Mouse (Mus musculus) hindbrain, embryonic 12.5 days (tissue): Measurements from ENCODE around the gene Dbnl. TPM values are rescaled to one million over a fixed set of nuclear protein-coding genes. Genes with fewer than 3 reads are reported as not detected.

Source experiments
- ATAC-seq: fragments of 200-750 bp; cut with Nextera tagmentation; 2 replicates; pipeline ENCODE4 v1.8.0; 2017; ENCODE audit warnings: moderate TSS enrichment; ENCODE audit not compliant: low FRiP score
- H3K27ac ChIP-seq: fragments of 300-500 bp; sonication (generic); 2 replicates; pipeline ENCODE4 v1.5.1; 2016; ENCODE audit warnings: mild to moderate bottlenecking
- H3K27me3 ChIP-seq: fragments of 300-500 bp; sonication (generic); 2 replicates; pipeline ENCODE4 v1.6.1; 2016; ENCODE audit warnings: mild to moderate bottlenecking
- H3K36me3 ChIP-seq: fragments of 300-500 bp; sonication (generic); 2 replicates; pipeline ENCODE4 v1.6.1; 2016; ENCODE audit warnings: mild to moderate bottlenecking
- H3K4me1 ChIP-seq: fragments of 300-500 bp; sonication (generic); 2 replicates; pipeline ENCODE4 v1.6.1; 2016
- H3K4me2 ChIP-seq: fragments of 300-500 bp; sonication (generic); replicated peaks from 2 replicates; pipeline ENCODE4 v1.6.1; 2016; ENCODE audit warnings: mild to moderate bottlenecking
- H3K4me3 ChIP-seq: fragments of 300-500 bp; sonication (generic); 2 replicates; pipeline ENCODE4 v1.5.1; 2016; ENCODE audit warnings: mild to moderate bottlenecking
- H3K9ac ChIP-seq: fragments of 300-500 bp; sonication (generic); 2 replicates; pipeline ENCODE4 v1.6.1; 2016; ENCODE audit warnings: mild to moderate bottlenecking, moderate library complexity
- H3K9me3 ChIP-seq: fragments of 300-500 bp; sonication (generic); replicated peaks from 2 replicates; pipeline ENCODE4 v1.6.1; 2016; ENCODE audit warnings: mild to moderate bottlenecking
- WGBS: fragments of 180-500 bp; shearing (Covaris S2); methylation state at CpG from one replicate; pipeline ENCODE4 v1.1.7; 2016; 5-methylcytosine and 5-hydroxymethylcytosine counted together
- polyA plus RNA-seq: library from polyadenylated mRNA; unstranded; fragments of >200 nt; fragmentation: Nextera tagmentation; extraction: Ambion mirVana; gene quantifications from 2 replicates; pipeline ENCODE4 v1.2.1, GENCODE M21; 2016

Gene Dbnl
- polyA plus RNA-seq, 1 experiment from 2014 or later: 145 TPM

DNA sequence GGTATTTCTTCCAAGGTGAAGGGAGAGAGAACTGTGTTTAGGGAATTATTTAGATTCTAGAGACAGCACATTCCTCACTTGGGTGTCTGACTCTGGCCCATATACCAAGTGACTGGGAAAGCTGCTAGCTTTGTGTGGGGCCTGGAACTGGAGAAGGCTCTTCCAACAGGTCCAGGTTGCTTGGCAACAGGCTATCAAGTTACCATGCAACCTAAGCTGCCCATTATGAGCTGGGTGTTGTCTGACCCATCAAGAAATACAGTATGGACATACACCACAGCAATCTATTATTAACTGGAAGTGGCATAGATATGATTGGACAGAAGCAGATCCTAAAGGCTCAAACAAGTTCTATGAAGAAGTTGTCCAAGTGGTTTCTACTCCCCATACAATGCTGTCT, 37.1 kb downstream of the Dbnl start:
- no peaks in the 10 kb centered on the region for H3K27me3 ChIP-seq

DNA sequence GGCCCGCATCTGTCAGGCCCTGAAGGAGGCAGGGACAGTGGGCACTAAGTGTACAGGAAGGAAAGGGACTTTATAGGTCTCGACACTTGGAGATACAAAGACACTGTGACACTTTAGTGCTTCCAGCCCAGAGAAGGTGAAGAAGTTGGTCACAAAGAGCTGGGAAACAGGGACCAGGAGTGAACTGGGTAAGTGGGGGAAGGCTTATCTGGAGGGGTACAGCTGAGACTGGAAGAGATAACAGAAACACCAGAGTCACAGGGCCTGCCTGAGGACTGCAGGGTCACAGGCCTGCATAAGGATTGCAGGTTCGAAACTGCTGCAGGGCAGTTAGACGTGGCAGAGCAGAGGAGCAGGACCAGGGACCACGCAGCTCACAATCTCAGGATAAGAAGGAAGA, 39.6 kb downstream of the Dbnl start:
- H3K9ac ChIP-seq: no peak overlapping the region
- no peak overlapping the region for H3K4me3 ChIP-seq
- WGBS: 90% methylated on average over 5 of the region's 5 CpGs
- H3K4me1 ChIP-seq: no peaks in the 10 kb centered on the region
- no peak overlapping the region for H3K27ac ChIP-seq
- H3K4me2 ChIP-seq: no peak overlapping the region
- H3K9me3 ChIP-seq: no peaks in the 10 kb centered on the region
- no peaks in the 10 kb centered on the region for H3K27me3 ChIP-seq
- H3K36me3 ChIP-seq: peaks cover 43% of the 10 kb centered on the region
- ATAC-seq: no peak

More for the DNA sequence above, 37.1 kb downstream of the Dbnl start:
- Histone ChIP-seq H3K9ac (no peak overlapping the region), H3K36me3 (peaks cover 22% of the 10 kb centered on the region), H3K4me2 (no peak overlapping the region), H3K4me3 (no peak overlapping the region), H3K4me1 (no peaks in the 10 kb centered on the region), H3K9me3 (no peaks in the 10 kb centered on the region), H3K27ac (no peak overlapping the region)
- ATAC-seq: no peak

DNA sequence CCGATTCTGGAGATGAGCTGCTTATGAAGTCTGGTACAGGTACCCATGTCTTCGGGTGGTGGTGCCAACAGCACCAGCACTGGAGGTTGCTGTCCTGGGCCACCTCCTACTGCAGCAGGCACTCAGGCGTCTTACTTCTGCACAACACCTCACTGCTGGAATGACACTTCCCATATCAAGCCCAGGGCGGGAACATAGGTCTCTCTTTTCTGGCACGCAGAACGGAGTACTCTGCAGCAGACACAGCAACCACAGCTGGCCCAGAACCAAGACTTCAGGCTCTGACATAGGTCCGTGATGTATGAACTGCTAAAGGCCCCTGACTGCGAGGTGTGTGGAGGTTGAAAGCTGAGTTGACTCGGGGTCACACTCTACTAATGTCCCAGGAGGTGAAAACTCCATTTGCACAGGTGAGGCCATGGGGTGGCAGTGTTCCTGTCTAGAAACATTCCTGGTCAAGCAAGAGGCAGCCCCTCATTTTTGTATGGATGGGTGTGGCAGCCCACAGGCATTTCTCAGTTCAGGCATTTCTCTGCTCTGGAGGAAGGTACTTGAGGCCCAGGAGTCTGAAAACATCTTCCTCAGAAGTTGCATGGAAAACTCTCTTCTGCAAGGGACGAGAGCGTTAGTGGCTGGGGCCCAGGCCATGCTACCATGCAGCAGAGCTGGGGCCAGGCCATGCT, 40.4 kb downstream of the Dbnl start:
- no peak overlapping the region for H3K27ac ChIP-seq
- no peaks in the 10 kb centered on the region for H3K9me3 ChIP-seq
- no peak overlapping the region for H3K4me3 ChIP-seq
- 88% methylated on average over 11 of the region's 11 CpGs for WGBS
- H3K36me3 ChIP-seq: peaks cover 45% of the 10 kb centered on the region
- ATAC-seq: no peak
- no peaks in the 10 kb centered on the region for H3K4me1 ChIP-seq
- no peak overlapping the region for H3K4me2 ChIP-seq
- H3K9ac ChIP-seq: no peak overlapping the region
- no peaks in the 10 kb centered on the region for H3K27me3 ChIP-seq

DNA sequence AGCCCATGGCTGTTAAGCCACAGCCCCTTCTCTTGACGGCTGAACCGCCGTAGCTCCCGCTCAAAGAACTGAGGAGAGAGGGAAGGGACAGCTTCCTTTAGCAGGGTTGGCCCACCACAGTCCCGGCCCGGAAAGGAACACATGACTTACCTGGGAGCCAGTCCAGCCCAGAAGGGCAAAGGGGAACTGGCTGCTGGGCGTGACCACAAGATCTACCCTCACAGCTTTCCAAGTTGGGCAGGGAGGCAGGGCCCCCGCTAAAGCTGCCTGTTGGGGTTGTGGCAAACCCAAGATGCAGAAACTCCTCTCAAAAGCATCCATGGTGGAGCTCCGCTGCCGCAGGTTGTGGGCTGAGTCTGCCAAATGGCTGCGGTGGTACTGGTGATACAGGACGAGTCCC, 41.0 kb downstream of the Dbnl start:
- peaks cover 50% of the 10 kb centered on the region for H3K36me3 ChIP-seq
- no peak for ATAC-seq
- no peak overlapping the region for H3K9ac ChIP-seq
- H3K4me1 ChIP-seq: no peaks in the 10 kb centered on the region
- no peak overlapping the region for H3K4me3 ChIP-seq
- no peaks in the 10 kb centered on the region for H3K27me3 ChIP-seq
- H3K27ac ChIP-seq: no peak overlapping the region
- no peak overlapping the region for H3K4me2 ChIP-seq
- 92% methylated on average over 12 of the region's 12 CpGs for WGBS
- no peaks in the 10 kb centered on the region for H3K9me3 ChIP-seq

DNA sequence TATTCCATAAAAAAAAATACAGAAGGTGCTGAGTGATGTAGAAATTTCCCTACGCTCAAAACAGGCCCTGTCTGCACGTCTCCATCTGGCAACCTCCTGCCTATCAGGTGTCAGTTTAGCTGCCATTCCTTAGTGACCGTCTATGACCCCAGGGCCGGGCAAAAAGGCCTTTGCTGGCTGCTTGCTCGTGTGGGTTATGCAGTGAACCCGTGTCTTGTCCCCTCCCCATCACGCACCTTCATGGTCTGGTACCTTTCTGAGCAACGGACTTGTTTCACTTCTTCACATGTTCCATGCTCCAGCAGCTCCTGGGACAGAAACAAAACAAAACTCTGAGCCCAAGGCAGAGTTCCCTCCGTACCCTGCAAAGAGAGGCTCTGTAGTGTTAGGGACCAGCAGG, 46.2 kb downstream of the Dbnl start:
- Histone ChIP-seq H3K4me3 (no peak overlapping the region), H3K9me3 (no peaks in the 10 kb centered on the region), H3K4me2 (no peak overlapping the region), H3K9ac (no peak overlapping the region), H3K36me3 (peaks cover 42% of the 10 kb centered on the region), H3K27me3 (no peaks in the 10 kb centered on the region), H3K27ac (no peak overlapping the region), H3K4me1 (peaks cover 8% of the 10 kb centered on the region)
- WGBS: 81% methylated on average over 9 of the region's 9 CpGs
- no peak for ATAC-seq

DNA sequence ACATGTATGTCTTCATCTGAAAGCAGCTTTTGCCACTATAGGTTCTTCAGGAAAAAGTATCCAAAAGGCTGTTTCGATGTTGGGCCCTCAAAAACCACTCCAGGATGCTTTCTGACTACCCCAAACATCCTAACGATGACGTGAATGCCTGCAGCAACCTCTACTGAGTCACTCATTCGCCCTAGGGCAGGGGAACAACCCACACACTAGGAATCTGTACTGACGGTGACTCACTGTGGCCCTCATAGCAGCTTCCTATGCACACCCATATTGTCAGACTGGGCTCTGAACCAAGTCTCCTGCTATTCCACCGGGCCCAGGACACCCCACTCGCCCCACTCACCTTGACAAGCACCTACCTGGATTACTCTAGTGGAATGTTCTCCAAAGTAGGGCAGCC, 46.8 kb downstream of the Dbnl start:
- ATAC-seq: no peak
- H3K9me3 ChIP-seq: no peaks in the 10 kb centered on the region
- H3K27me3 ChIP-seq: no peaks in the 10 kb centered on the region
- peaks cover 37% of the 10 kb centered on the region for H3K36me3 ChIP-seq
- no peak overlapping the region for H3K4me3 ChIP-seq
- H3K4me1 ChIP-seq: peaks cover 8% of the 10 kb centered on the region
- H3K4me2 ChIP-seq: no peak overlapping the region
- no peak overlapping the region for H3K9ac ChIP-seq
- no peak overlapping the region for H3K27ac ChIP-seq
- WGBS: 88% methylated on average over 7 of the region's 7 CpGs

DNA sequence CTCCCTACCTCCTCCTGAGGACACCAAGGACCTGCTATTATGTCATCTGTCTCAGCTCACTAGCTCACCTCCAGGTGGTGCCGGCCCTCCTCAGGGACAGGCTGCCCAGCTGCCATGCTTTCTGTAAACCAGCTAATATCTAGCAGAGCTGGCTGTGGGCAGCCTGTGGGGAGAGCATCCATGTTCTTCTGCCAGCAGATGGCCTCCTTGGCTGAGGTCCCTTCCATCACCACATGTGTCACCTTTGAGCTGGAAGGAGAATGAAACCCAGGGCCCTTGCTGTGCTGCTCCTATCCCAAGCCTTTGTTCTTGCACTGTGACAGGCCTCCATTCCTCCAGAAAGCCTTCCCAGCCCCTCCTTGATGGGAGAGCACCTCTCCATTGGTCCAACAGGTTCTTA, 47.8 kb downstream of the Dbnl start:
- Histone ChIP-seq H3K9ac (no peak overlapping the region), H3K4me1 (peaks cover 8% of the 10 kb centered on the region), H3K4me2 (no peak overlapping the region), H3K27me3 (no peaks in the 10 kb centered on the region), H3K36me3 (peaks cover 30% of the 10 kb centered on the region), H3K4me3 (no peak overlapping the region), H3K9me3 (no peaks in the 10 kb centered on the region), H3K27ac (no peak overlapping the region)
- 58% methylated on average over 1 of the region's 1 CpGs for WGBS
- no peak for ATAC-seq

DNA sequence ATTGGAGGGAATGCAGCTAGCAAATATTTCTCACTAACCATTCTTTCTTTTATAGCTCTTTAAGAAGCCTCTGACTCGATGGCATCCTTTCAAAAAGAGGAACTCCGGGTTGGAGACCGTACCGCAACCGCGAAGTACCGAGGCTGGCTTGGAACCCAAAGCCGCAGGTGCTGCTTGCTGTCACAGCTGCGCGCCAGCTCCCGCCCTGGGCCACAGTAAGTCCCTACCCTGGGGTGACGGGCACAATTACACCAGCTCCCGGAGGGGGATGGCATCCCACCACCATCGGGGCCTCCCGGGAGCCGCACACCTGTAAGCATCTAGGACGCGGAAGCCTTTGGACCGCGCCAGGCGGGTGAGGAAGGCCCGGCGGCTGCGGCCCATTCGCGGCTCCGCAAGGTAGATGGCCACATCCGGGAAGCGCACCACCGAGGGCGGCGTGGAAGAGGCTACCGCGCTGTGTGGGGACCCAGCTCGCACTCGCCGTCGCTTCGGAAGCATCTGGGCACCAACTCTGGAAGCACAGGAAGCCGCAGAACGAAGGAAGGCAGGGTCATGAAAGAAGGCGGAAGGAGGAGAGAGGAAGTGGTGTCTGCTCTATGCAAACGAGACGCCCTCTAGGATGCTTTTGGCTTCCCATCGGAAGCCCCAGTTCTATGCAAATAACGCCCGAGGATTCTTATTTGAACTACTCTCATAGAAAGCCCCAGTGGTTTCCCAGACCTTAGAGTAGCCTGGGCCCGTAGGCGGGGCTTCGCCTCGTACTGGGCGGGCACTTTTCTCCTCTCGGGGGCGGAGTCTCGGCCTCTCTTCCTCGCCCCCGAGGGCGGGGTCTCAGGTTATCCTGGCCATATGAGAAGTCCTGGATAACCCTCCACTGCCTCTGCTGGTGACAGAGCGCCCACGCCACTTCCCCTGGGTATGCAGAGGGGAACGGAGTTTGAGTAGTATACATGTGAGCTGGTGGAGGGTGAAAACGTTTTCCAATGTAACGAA, 49.3 kb downstream of the Dbnl start, which contains the start of gene Polm:
Polm (minus strand) TSS at position 766 of the 996 bp plus-strand sequence.
- peak within 1 kb of the TSS; percentile 91 for H3K4me2 ChIP-seq
- under 1% methylated on average over 63 of the region's 63 CpGs for WGBS
- H3K27ac ChIP-seq: peak within 1 kb of the TSS; percentile 49
- no peaks in the 10 kb centered on the region for H3K27me3 ChIP-seq
- peak within 1 kb of the TSS; percentile 73 for H3K9ac ChIP-seq
- peak; percentile 95 for ATAC-seq
- peaks cover 8% of the 10 kb centered on the region for H3K4me1 ChIP-seq
- 0 out of 2 replicates have a peak, but pooled peaks cover 16% of the 10 kb centered on the region for H3K36me3 ChIP-seq
- H3K4me3 ChIP-seq: peak within 1 kb of the TSS; percentile 56
- H3K9me3 ChIP-seq: no peaks in the 10 kb centered on the region

DNA sequence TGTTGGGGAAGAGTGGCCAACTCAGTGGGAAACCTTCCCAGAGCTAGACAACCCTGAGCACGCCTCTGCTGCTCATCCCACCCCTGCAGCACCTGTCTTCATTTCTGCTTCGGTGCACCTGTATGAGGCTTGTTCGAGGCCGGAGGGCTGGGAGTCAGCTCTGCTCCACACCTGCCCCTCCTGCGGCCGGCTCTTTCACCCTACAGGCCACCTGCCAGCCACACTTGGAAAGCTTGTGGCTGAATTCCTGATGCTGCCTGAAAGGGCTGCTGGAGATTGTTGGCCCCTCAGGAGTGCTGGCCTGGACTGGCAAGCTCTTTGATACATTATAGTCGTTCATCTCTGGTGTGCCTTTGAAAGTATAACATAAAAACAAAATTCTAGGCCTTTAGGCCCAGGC, 52.1 kb downstream of the Dbnl start:
- Histone ChIP-seq H3K9me3 (no peaks in the 10 kb centered on the region), H3K4me1 (peaks cover 8% of the 10 kb centered on the region), H3K4me2 (no peak overlapping the region), H3K27me3 (no peaks in the 10 kb centered on the region), H3K4me3 (no peak overlapping the region), H3K36me3 (0 out of 2 replicates have a peak, but pooled peaks cover under 1% of the 10 kb centered on the region), H3K27ac (no peak overlapping the region), H3K9ac (no peak overlapping the region)
- WGBS: 75% methylated on average over 7 of the region's 7 CpGs
- no peak for ATAC-seq

DNA sequence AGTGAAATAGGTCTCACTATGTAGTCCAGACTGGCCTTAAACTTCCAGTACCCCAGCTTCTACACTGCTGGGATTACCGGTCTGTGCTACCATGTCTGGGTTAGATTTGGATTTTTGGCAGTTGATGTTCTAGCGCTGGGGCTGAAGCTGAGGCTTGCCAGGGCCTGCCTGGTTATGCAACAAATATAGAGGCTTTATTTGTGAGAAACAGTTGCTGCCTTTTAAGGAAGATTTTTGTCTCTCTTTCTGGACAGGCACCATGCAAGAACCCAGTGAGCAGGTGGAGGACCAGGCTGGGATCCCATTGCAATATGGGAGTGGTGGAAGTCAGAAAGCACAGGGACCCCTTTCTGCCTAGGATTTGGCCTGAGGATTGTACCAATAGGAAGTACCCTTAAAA, 53.5 kb downstream of the Dbnl start:
- H3K9me3 ChIP-seq: no peaks in the 10 kb centered on the region
- H3K4me2 ChIP-seq: no peak overlapping the region
- no peaks in the 10 kb centered on the region for H3K36me3 ChIP-seq
- peaks cover 5% of the 10 kb centered on the region for H3K4me1 ChIP-seq
- H3K4me3 ChIP-seq: no peak overlapping the region
- H3K9ac ChIP-seq: no peak overlapping the region
- H3K27ac ChIP-seq: no peak overlapping the region
- H3K27me3 ChIP-seq: no peaks in the 10 kb centered on the region
- WGBS: 90% methylated on average over 2 of the region's 2 CpGs
- ATAC-seq: no peak

DNA sequence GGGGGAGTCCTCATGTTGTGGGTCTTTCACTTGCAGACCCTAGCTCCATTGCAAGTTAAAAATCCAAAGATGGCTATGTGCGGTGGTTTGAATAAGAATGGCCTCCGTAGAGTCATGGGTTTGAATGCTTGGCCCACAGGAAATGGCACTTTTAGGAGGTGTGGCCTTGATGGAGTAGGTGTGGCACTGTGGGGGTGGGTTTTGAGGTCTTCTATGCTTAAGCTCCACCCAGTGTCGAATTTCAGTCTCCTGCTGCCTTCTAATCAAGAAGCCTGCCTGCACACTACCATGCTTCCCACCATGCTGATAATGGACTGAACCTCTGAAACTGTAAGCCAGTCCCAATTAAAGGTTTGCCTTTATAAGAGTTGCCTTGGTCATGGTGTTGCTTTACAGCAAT, 54.8 kb downstream of the Dbnl start:
- Histone ChIP-seq H3K4me2 (no peak overlapping the region), H3K4me1 (no peaks in the 10 kb centered on the region), H3K36me3 (no peaks in the 10 kb centered on the region), H3K9ac (no peak overlapping the region), H3K27me3 (no peaks in the 10 kb centered on the region), H3K27ac (no peak overlapping the region), H3K9me3 (no peaks in the 10 kb centered on the region), H3K4me3 (no peak overlapping the region)
- ATAC-seq: no peak
- WGBS: 83% methylated on average over 3 of the region's 3 CpGs

DNA sequence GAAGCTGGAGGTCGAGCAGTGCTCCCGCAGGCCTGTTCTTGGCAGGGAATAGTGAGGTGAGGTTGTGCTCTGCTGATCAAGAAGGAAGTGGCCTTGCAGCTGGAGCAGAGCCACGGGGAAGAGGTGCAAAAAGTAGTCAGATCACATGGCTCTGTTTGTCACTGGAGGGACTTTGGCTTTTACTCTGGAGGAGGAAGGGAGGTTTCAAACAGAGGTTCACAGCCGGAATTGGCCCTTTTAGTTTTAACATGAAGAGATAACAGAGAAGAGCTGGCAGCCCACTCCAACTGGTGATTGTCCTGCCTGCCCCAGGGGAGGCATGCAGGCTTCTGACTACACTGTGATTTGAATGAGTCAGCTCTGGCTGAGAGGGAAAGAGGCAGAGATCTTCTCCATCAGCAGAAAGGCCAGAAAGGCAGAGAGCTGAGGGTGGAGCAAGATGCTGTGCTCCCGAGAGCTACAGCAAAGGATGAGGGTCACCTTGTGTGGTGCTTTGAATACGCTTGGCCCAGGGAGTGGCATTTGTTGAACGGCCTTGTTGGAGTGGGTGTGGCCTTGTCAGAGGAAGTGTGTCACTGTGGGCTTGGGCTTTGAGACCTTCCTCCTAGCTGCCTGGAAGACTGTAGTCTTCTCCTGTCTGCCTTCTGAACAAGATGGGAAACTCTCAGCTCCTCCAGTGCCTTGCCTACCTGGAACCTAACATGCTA, 58.5 kb downstream of the Dbnl start:
- H3K27ac ChIP-seq: no peak overlapping the region
- no peaks in the 10 kb centered on the region for H3K36me3 ChIP-seq
- H3K4me1 ChIP-seq: peaks cover 8% of the 10 kb centered on the region
- H3K9ac ChIP-seq: no peak overlapping the region
- H3K4me3 ChIP-seq: no peak overlapping the region
- WGBS: 70% methylated on average over 7 of the region's 7 CpGs
- H3K4me2 ChIP-seq: no peak overlapping the region
- H3K9me3 ChIP-seq: no peaks in the 10 kb centered on the region
- H3K27me3 ChIP-seq: no peaks in the 10 kb centered on the region
- no peak for ATAC-seq
